Mouse (Mus musculus) intestine, postnatal 0 days (tissue): ENCODE data around the gene Diaph3. TPM values are rescaled to one million over a fixed set of nuclear protein-coding genes. Genes with fewer than 3 reads are reported as not detected.

ENCODE experiments used
- ATAC-seq: fragments of 200-750 bp; cut with Nextera tagmentation; 2 replicates; pipeline ENCODE4 v1.8.0; 2017; ENCODE audit warnings: mild to moderate bottlenecking, moderate TSS enrichment, moderate library complexity
- H3K27ac ChIP-seq: fragments of 300-500 bp; sonication (generic); 2 replicates; pipeline ENCODE4 v1.5.1; 2014; ENCODE audit warnings: mild to moderate bottlenecking, low read depth, low read length, moderate library complexity
- H3K27me3 ChIP-seq: fragments of 300-500 bp; sonication (generic); replicated peaks from 2 replicates; pipeline ENCODE4 v1.6.1; 2014; ENCODE audit warnings: low read length, mixed read lengths; ENCODE audit not compliant: control insufficient read depth, insufficient read depth
- H3K36me3 ChIP-seq: fragments of 300-500 bp; sonication (generic); 2 replicates; pipeline ENCODE4 v1.6.1; 2014; ENCODE audit warnings: mild to moderate bottlenecking, moderate library complexity; ENCODE audit not compliant: control insufficient read depth, insufficient read depth
- H3K4me1 ChIP-seq: fragments of 300-500 bp; sonication (generic); replicated peaks from 2 replicates; pipeline ENCODE4 v1.6.1; 2014; ENCODE audit warnings: antibody characterized with exemption, low read length, mixed read lengths; ENCODE audit not compliant: control insufficient read depth, insufficient read depth
- H3K4me2 ChIP-seq: fragments of 300-500 bp; sonication (generic); replicated peaks from 2 replicates; pipeline ENCODE4 v1.6.1; 2014; ENCODE audit warnings: low read depth, mild to moderate bottlenecking, moderate library complexity
- H3K4me3 ChIP-seq: fragments of 300-500 bp; sonication (generic); 2 replicates; pipeline ENCODE4 v1.5.1; 2014; ENCODE audit warnings: low read depth, low read length
- H3K9ac ChIP-seq: fragments of 300-500 bp; sonication (generic); 2 replicates; pipeline ENCODE4 v1.6.1; 2014; ENCODE audit warnings: mild to moderate bottlenecking, low read depth, low read length
- H3K9me3 ChIP-seq: fragments of 300-500 bp; sonication (generic); 2 replicates; pipeline ENCODE4 v1.6.1; 2016; ENCODE audit warnings: mixed run types; ENCODE audit not compliant: control insufficient read depth
- CTCF ChIP-seq: sonication (generic); IDR thresholded peaks from 2 replicates; pipeline ENCODE4 v1.5.1; 2016; ENCODE audit warnings: low read depth, mild to moderate bottlenecking, control low read depth, antibody characterized with exemption, moderate library complexity
- WGBS: fragments of 180-500 bp; shearing (Covaris S2); extraction: QIAGEN DNeasy Blood & Tissue Kit; methylation state at CpG from one replicate; pipeline ENCODE4 v1.1.7; 2014; 5-methylcytosine and 5-hydroxymethylcytosine counted together
- polyA plus RNA-seq: library from polyadenylated mRNA; unstranded; fragments of >200 nt; fragmentation: Nextera tagmentation; extraction: Ambion mirVana; gene quantifications from 2 replicates; pipeline ENCODE4 v1.2.1, GENCODE M21; 2015

Diaph3 gene
- polyA plus RNA-seq, 1 experiment from 2014 or later: 2.6 TPM

- H3K9me3 ChIP-seq: no peaks in the 10 kb centered on the region
- H3K27me3 ChIP-seq: no peaks in the 10 kb centered on the region
- H3K4me2 ChIP-seq: no peak overlapping the region
- H3K27ac ChIP-seq: no peak overlapping the region
- WGBS: 76% methylated on average over 6 of the region's 6 CpGs
- no peaks in the 10 kb centered on the region for H3K4me1 ChIP-seq
- no peak overlapping the region for H3K4me3 ChIP-seq
- ATAC-seq: no peak
- no peak overlapping the region for H3K9ac ChIP-seq
- no peaks in the 10 kb centered on the region for H3K36me3 ChIP-seq
- TF ChIP-seq CTCF: no peak
Measured at GRCm38 (mm10) chr14:86788880-86789641, 352.0 kb downstream of the Diaph3 start.

GRCm38 (mm10) chr14:86786866-86787265 is 354.2 kb downstream of the Diaph3 start:
- no peaks in the 10 kb centered on the region for H3K27me3 ChIP-seq
- no peak for TF ChIP-seq CTCF
- no peaks in the 10 kb centered on the region for H3K36me3 ChIP-seq
- no peak overlapping the region for H3K9ac ChIP-seq
- ATAC-seq: no peak
- H3K4me1 ChIP-seq: no peaks in the 10 kb centered on the region
- H3K4me3 ChIP-seq: no peak overlapping the region
- no peak overlapping the region for H3K27ac ChIP-seq
- 44% methylated on average over 8 of the region's 8 CpGs for WGBS
- no peak overlapping the region for H3K4me2 ChIP-seq
- no peaks in the 10 kb centered on the region for H3K9me3 ChIP-seq

- H3K4me3 ChIP-seq: no peak overlapping the region
- TF ChIP-seq CTCF: peak; percentile 80
- H3K9me3 ChIP-seq: no peaks in the 10 kb centered on the region
- H3K36me3 ChIP-seq: no peaks in the 10 kb centered on the region
- no peaks in the 10 kb centered on the region for H3K4me1 ChIP-seq
- WGBS: 74% methylated on average over 6 of the region's 6 CpGs
- no peak overlapping the region for H3K9ac ChIP-seq
- ATAC-seq: no peak
- H3K27ac ChIP-seq: no peak overlapping the region
- H3K4me2 ChIP-seq: no peak overlapping the region
- H3K27me3 ChIP-seq: no peaks in the 10 kb centered on the region
Measured at GRCm38 (mm10) chr14:86781553-86782273, 359.3 kb downstream of the Diaph3 start.

GRCm38 (mm10) chr14:86773311-86773710 is 367.7 kb downstream of the Diaph3 start:
- ATAC-seq: no peak
- Histone ChIP-seq H3K4me2 (no peak overlapping the region), H3K27me3 (no peaks in the 10 kb centered on the region), H3K4me3 (no peak overlapping the region), H3K9me3 (no peaks in the 10 kb centered on the region), H3K27ac (no peak overlapping the region), H3K9ac (no peak overlapping the region), H3K4me1 (no peaks in the 10 kb centered on the region), H3K36me3 (no peaks in the 10 kb centered on the region)
- TF ChIP-seq CTCF: no peak
- WGBS: 75% methylated on average over 2 of the region's 2 CpGs

- Histone ChIP-seq H3K36me3 (no peaks in the 10 kb centered on the region), H3K9me3 (no peaks in the 10 kb centered on the region), H3K9ac (no peak overlapping the region), H3K4me3 (no peak overlapping the region), H3K27me3 (no peaks in the 10 kb centered on the region), H3K27ac (no peak overlapping the region), H3K4me2 (no peak overlapping the region), H3K4me1 (no peaks in the 10 kb centered on the region)
- 73% methylated on average over 14 of the region's 14 CpGs for WGBS
- no peak for ATAC-seq
- TF ChIP-seq CTCF: no peak
Measured at GRCm38 (mm10) chr14:86772176-86773150, 368.6 kb downstream of the Diaph3 start.

GRCm38 (mm10) chr14:86764286-86764685 is 376.7 kb downstream of the Diaph3 start:
- ATAC-seq: no peak
- WGBS: 90% methylated on average over 2 of the region's 2 CpGs

More at GRCm38 (mm10) chr14:86764286-86764685, 376.7 kb downstream of the Diaph3 start:
- Histone ChIP-seq H3K27ac (no peak overlapping the region), H3K36me3 (no peaks in the 10 kb centered on the region), H3K9ac (no peak overlapping the region), H3K4me2 (no peak overlapping the region), H3K4me1 (no peaks in the 10 kb centered on the region), H3K27me3 (no peaks in the 10 kb centered on the region), H3K9me3 (no peaks in the 10 kb centered on the region), H3K4me3 (no peak overlapping the region)
- TF ChIP-seq CTCF: no peak
